Mouse (Mus musculus): ENCODE results near the gene Mus81. TPM values are rescaled to one million over a fixed set of nuclear protein-coding genes. Genes with fewer than 3 reads are reported as not detected.
A peak's percentile ranks its signal among the peaks of the same experiment; 100 is the strongest.

Gene Mus81
- total RNA-seq, 2 experiments from 2014 or later, result 2.5 to 6.5 TPM

DNA sequence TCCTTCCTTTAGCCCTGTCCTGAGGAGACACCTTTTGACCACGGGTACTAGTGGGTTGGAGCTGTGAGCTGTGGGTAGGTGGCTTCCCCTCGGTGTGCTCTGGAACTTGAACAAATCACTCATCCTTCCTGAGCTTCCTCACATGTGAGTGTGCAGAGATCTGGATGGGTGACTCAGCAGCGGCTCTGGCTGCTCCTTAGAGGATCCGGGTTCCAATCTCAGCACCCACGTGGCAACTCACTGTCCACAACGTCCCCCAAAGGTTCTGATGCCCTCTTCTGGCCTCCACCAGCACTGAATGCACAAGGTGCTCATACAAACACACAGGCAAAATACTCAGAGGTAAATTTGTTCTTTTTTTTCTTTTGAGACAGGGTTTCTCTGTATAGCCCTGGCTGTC, 36.4 kb downstream of the Mus81 start:
- ATAC-seq (replicated peaks; ENCODE audit: low FRiP score, poor library complexity, severe bottlenecking), result no peak

DNA sequence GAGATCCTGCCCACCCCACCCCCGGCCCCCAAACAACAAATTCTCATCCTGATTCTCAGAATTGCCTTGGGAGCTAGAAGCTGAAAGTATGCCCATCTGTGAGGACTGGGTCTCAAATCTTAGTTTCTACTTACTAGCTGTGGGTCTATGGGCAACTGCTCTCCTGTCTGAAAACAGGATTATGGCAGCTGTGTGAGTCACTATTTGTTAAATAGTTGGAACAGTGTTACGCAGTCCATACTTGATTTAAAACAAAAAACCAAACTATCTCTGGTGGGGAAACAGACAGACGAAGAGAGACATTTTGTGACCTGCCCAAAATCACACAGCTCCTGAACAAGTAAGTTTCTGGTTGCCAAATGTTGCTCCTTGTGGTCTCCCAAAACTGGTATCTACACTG, 38.5 kb downstream of the Mus81 start:
- ATAC-seq (replicated peaks; ENCODE audit: low FRiP score, poor library complexity, severe bottlenecking), result no peak

DNA sequence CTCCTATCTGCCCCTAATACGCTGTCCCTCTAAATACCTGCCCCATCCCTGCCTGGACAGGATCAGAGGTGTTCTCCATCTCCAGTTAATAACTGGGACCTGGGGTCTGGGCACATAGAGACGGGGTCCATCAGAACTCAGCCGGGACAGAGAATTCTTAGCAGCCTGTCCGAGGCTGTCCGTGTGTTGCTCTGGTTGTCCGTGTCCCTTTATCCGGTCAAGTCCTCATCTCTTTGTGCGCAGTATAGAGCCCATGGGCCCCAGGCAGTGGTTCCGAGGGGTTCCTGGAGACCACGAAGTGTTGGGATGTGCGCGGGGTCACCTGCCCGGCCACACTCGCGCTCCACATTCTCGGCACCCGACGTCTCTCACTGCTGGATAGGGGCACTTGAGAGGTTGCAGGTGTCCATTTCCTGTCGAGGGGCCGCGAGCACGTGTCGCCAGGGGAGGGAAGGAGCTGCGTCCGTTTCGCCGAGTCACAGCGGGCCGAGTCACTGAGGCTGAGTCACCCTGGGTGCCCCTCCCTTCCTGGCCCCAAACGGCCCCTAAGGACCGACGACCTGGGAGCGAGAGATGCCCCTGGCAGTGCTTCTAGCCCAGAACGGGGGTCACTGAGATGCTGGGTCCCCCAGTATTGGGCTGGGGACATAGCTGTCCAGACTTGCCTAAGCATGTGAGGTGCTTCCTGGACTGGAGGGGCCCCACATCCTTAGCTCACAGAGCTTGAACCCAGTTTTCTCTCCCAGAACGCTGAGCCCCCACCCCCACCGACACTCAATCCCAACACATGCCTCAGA, 39.6 kb downstream of the Mus81 start:
- ATAC-seq (replicated peaks; ENCODE audit: low FRiP score, poor library complexity, severe bottlenecking), result peak; percentile 56; the same call in 1 of the 2 replicates

DNA sequence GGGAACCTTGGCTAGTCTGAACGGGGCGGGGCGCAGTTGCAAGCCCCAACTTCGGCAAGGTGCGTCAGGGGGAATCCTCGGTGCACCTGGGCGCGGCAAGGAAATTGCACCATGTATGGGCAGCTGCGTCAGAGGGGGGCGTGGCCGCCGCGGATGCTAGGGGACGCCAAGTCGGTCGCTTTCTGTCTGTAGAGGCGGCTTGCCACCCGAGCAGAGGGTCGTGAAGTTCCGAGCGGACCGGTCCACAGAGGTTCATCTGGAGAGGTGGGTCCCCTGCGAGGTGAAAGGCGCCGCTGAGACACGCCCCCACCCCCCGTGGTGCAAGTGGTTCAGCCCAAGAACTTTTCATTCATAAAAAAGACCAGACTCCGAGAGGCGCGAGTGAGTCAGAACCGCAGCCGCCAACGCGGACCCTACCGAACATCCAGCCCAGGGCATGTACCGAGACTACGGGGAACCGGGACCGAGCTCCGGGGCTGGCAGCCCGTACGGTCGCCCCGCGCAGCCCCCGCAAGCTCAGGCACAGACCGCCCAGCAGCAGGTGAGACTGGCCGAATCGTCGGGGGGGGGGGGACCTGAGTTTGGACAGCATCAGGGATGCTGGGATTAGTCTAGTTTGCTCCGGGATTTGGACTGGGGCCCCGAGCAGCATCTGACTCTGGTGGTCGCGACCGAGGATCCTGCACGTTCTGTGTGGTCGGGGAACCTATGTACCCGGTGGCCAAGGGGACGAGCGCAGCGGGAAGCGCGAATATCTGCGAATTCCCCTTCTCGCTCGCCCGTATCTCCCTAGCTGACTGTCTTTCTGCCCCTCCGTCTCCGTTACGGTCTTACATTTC, 40.5 kb downstream of the Mus81 start, which contains the start of gene Fosl1:
TSS of gene Fosl1 (plus strand) at position 33 of the 839 bp plus-strand sequence.
- ATAC-seq (replicated peaks; ENCODE audit: low FRiP score, poor library complexity, severe bottlenecking), result peak; percentile 56; the same call in 1 of the 2 replicates

DNA sequence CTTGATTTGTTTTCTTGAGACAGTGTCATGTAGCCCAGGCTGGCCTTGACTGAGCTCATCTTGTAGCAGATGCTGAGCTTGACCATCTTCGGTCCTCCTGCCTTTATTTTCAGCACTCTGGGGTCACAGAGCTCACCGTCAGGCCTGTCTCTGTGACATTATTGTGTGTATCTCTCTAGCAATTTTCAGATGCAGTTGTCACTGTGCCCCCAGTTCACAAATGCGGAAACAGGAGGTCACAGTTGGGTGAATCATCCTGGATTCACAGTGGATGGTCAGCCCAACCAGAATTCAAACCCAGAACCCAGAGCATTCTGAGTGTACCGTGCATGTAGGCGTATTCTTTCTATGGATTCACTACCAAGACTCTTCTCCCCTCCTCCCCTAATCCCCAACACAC, 42.5 kb downstream of the Mus81 start:
- no peak for ATAC-seq (replicated peaks; ENCODE audit: low FRiP score, poor library complexity, severe bottlenecking)

DNA sequence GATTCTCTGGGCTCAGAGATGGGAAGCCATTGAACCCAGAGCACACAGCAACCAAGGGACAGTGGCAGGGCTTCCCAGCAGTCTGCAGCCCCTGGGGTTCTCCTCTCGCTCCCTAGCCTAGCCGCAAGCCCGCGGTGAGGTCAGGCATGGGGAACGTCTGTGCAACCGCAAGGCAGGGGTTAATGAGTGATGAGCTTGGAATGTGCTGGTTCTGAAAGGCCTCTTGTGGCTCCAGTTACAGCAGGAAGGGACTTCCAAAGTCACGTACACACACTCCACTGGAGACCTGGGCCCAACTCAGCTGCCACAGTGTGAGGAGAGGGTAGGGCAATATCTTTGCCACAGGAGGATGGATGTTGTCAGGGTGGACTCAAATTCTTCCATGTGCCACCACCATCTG, 43.2 kb downstream of the Mus81 start:
- no peak for ATAC-seq (replicated peaks; ENCODE audit: low FRiP score, poor library complexity, severe bottlenecking)

DNA sequence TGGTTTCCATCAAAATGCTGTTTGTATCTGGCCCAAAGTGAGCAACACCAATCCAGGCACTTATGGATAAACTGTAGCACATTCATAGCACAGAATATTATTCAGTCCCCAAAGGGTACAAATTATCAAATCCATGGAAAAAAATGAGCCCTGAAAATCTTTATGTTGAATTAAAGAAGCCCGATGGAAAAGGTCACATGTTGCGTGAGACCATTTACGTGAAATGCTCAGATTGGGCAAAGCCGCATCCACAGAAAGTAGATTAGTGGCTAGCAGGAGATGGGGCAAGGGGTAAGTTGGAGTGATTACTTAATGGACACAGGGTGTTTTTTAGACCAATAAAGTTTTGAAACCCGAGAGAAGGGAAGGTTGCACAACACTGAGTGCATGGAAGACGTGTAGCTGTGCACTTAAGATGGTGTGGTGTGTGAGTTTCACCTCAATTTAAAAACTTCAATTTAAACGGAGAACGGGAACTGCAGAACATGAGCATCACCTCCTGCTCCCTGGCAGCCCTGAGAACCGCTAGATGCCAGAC, 43.8 kb downstream of the Mus81 start:
- ATAC-seq (replicated peaks; ENCODE audit: low FRiP score, poor library complexity, severe bottlenecking), result no peak

DNA sequence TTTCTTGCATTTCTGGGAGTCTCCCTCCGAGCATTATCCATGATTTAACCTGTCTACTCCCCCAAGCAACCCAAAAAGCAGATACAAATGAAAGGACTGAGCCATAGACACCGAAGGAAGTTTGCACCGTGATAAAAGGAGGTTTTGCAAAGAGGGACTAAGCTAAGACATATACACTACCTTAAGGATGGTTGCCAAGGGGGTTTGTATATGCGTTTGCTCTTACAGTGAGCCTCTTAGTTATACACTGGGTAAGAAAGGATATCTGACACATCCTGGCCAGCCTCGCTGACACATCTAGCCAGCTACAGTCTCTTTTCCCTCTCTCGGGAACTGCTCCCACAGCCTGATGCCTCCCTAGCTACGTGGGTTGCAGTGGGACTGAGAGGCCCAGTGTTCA, 54.3 kb downstream of the Mus81 start:
- ATAC-seq (replicated peaks; ENCODE audit: low FRiP score, poor library complexity, severe bottlenecking), result no peak

DNA sequence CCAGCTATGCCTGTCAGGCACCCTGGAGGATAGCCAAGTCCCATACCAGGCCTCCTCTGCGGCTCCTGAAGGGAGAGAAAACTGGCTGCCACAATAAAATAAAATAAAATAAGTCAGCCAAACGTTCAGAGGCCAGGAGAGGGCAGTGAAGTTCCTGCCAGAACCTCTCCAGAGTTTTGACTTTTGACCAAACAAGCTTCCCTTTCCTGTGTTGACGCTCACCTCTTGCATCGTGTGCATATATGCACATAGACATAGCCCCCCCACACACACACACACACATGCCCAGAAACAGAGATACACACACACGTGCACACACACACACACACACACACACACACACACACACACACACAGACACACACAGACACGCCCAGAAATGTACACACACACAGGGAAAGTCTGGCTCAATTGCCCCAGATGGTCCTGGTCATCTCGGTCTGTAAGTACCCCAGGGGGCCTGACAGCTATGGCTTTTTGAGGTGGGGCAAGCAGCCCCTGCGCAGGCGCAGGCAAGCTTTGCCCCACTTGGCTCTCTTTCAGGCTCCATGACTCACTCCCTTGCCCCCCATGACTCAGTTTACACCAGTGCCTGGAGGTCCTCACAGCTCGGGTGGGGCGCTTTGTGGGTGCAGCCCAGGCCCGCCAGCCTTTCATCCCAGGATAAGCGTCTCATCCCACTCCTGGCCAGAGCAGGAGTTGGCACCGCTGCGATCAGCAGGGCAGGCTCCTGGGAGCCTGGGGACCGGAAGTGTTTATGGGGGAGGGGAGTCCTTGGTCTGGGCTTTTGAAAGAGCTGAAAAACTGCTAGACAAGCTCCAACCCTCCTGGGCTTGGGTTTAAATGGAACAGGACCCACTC, 55.0 kb downstream of the Mus81 start:
- ATAC-seq (replicated peaks; ENCODE audit: low FRiP score, poor library complexity, severe bottlenecking), result no peak

Other genes starting within 250 kb of the Mus81 start
- 13.4 and 29.2 TPM in 2 replicates for gene Pacs1, start 215.3 kb downstream of the Mus81 start, total RNA-seq (2015; ENCODE audit: low replicate concordance)
- 6.8 and 15.5 TPM in 2 replicates for gene Pacs1, start 215.3 kb downstream of the Mus81 start, total RNA-seq (2017; ENCODE audit: low replicate concordance)
- 82.5 and 114 TPM in 2 replicates for gene Sf3b2, start 192.9 kb downstream of the Mus81 start, total RNA-seq (2015; ENCODE audit: low replicate concordance)
- gene Sf3b2, start 192.9 kb downstream of the Mus81 start, total RNA-seq (2017; ENCODE audit: low replicate concordance), result 107 and 146 TPM in 2 replicates
- not detected in 2 replicates for gene Gal3st3, start 190.1 kb downstream of the Mus81 start, total RNA-seq (2015; ENCODE audit: low replicate concordance)
- gene Gal3st3, start 190.1 kb downstream of the Mus81 start, total RNA-seq (2017; ENCODE audit: low replicate concordance), result not detected in 2 replicates
- not detected in 2 replicates for gene Catsper1, start 152.7 kb downstream of the Mus81 start, total RNA-seq (2015; ENCODE audit: low replicate concordance)
- gene Catsper1, start 152.7 kb downstream of the Mus81 start, total RNA-seq (2017; ENCODE audit: low replicate concordance), result not detected in 2 replicates
- 0.42 TPM in 1 of 2 replicates, not detected in the other for gene Cst6, start 138.8 kb downstream of the Mus81 start, total RNA-seq (2015; ENCODE audit: low replicate concordance)
- gene Cst6, start 138.8 kb downstream of the Mus81 start, total RNA-seq (2017; ENCODE audit: low replicate concordance), result not detected in 2 replicates
- gene Eif1ad, start 121.7 kb downstream of the Mus81 start, total RNA-seq (2015; ENCODE audit: low replicate concordance), result 26.0 and 27.0 TPM in 2 replicates
- gene Eif1ad, start 121.7 kb downstream of the Mus81 start, total RNA-seq (2017; ENCODE audit: low replicate concordance), result 33.9 and 45.0 TPM in 2 replicates
- 150 and 163 TPM in 2 replicates for gene Banf1, start 121.2 kb downstream of the Mus81 start, total RNA-seq (2015; ENCODE audit: low replicate concordance)
- 29.1 and 34.9 TPM in 2 replicates for gene Banf1, start 121.2 kb downstream of the Mus81 start, total RNA-seq (2017; ENCODE audit: low replicate concordance)
- 73.4 and 90.8 TPM in 2 replicates for gene Sart1, start 99.7 kb downstream of the Mus81 start, total RNA-seq (2015; ENCODE audit: low replicate concordance)
- 62.2 and 94.3 TPM in 2 replicates for gene Sart1, start 99.7 kb downstream of the Mus81 start, total RNA-seq (2017; ENCODE audit: low replicate concordance)
- not detected in 2 replicates for gene Tsga10ip, start 85.9 kb downstream of the Mus81 start, total RNA-seq (2015; ENCODE audit: low replicate concordance)
- gene Tsga10ip, start 85.9 kb downstream of the Mus81 start, total RNA-seq (2017; ENCODE audit: low replicate concordance), result not detected in 2 replicates
- gene Drap1, start 63.4 kb downstream of the Mus81 start, total RNA-seq (2015; ENCODE audit: low replicate concordance), result 22.3 and 31.0 TPM in 2 replicates
- 8.3 and 25.4 TPM in 2 replicates for gene Drap1, start 63.4 kb downstream of the Mus81 start, total RNA-seq (2017; ENCODE audit: low replicate concordance)
- gene AI837181, start 63.3 kb downstream of the Mus81 start, total RNA-seq (2015; ENCODE audit: low replicate concordance), result 11.7 and 16.2 TPM in 2 replicates
- gene AI837181, start 63.3 kb downstream of the Mus81 start, total RNA-seq (2017; ENCODE audit: low replicate concordance), result 1.9 and 13.7 TPM in 2 replicates
- not detected in 2 replicates for gene Fosl1, start 40.9 kb downstream of the Mus81 start, total RNA-seq (2015; ENCODE audit: low replicate concordance)
- gene Fosl1, start 40.9 kb downstream of the Mus81 start, total RNA-seq (2017; ENCODE audit: low replicate concordance), result not detected in 2 replicates
- not detected in 2 replicates for gene Ccdc85b, start 30.5 kb downstream of the Mus81 start, total RNA-seq (2015; ENCODE audit: low replicate concordance)
- gene Ccdc85b, start 30.5 kb downstream of the Mus81 start, total RNA-seq (2017; ENCODE audit: low replicate concordance), result 1.2 TPM in 1 of 2 replicates, not detected in the other
- gene Fibp, start 27.8 kb downstream of the Mus81 start, total RNA-seq (2015; ENCODE audit: low replicate concordance), result 11.5 and 21.8 TPM in 2 replicates
- gene Fibp, start 27.8 kb downstream of the Mus81 start, total RNA-seq (2017; ENCODE audit: low replicate concordance), result 29.0 and 32.5 TPM in 2 replicates
- gene Ctsw, start 19.9 kb downstream of the Mus81 start, total RNA-seq (2015; ENCODE audit: low replicate concordance), result 6.3 TPM in 1 of 2 replicates, not detected in the other
- not detected in 2 replicates for gene Ctsw, start 19.9 kb downstream of the Mus81 start, total RNA-seq (2017; ENCODE audit: low replicate concordance)
- 5.0 TPM in 1 of 2 replicates, not detected in the other for gene Efemp2, start 14.4 kb downstream of the Mus81 start, total RNA-seq (2015; ENCODE audit: low replicate concordance)
- gene Efemp2, start 14.4 kb downstream of the Mus81 start, total RNA-seq (2017; ENCODE audit: low replicate concordance), result not detected in 2 replicates
- 720 and 762 TPM in 2 replicates for gene Cfl1, start 2.1 kb upstream of the Mus81 start, total RNA-seq (2015; ENCODE audit: low replicate concordance)
- gene Cfl1, start 2.1 kb upstream of the Mus81 start, total RNA-seq (2017; ENCODE audit: low replicate concordance), result 460 and 469 TPM in 2 replicates
- 21.4 and 25.6 TPM in 2 replicates for gene 1700020D05Rik, start 15.4 kb upstream of the Mus81 start, total RNA-seq (2015; ENCODE audit: low replicate concordance)
- gene 1700020D05Rik, start 15.4 kb upstream of the Mus81 start, total RNA-seq (2017; ENCODE audit: low replicate concordance), result 13.8 and 18.7 TPM in 2 replicates
- gene Snx32, start 22.1 kb upstream of the Mus81 start, total RNA-seq (2015; ENCODE audit: low replicate concordance), result 35.3 and 43.6 TPM in 2 replicates
- 42.5 and 42.7 TPM in 2 replicates for gene Snx32, start 22.1 kb upstream of the Mus81 start, total RNA-seq (2017; ENCODE audit: low replicate concordance)
- gene Ovol1, start 72.2 kb upstream of the Mus81 start, total RNA-seq (2015; ENCODE audit: low replicate concordance), result not detected in 2 replicates
- gene Ovol1, start 72.2 kb upstream of the Mus81 start, total RNA-seq (2017; ENCODE audit: low replicate concordance), result not detected in 2 replicates
- 3.8 and 8.3 TPM in 2 replicates for gene Ap5b1, start 79.6 kb upstream of the Mus81 start, total RNA-seq (2015; ENCODE audit: low replicate concordance)
- gene Ap5b1, start 79.6 kb upstream of the Mus81 start, total RNA-seq (2017; ENCODE audit: low replicate concordance), result 6.4 and 11.0 TPM in 2 replicates
- 87.2 and 123 TPM in 2 replicates for gene Rnaseh2c, start 113.5 kb upstream of the Mus81 start, total RNA-seq (2015; ENCODE audit: low replicate concordance)
- gene Rnaseh2c, start 113.5 kb upstream of the Mus81 start, total RNA-seq (2017; ENCODE audit: low replicate concordance), result 36.2 and 100.0 TPM in 2 replicates
- 31.0 and 42.8 TPM in 2 replicates for gene Kat5, start 121.8 kb upstream of the Mus81 start, total RNA-seq (2015; ENCODE audit: low replicate concordance)
- gene Kat5, start 121.8 kb upstream of the Mus81 start, total RNA-seq (2017; ENCODE audit: low replicate concordance), result 29.1 and 35.0 TPM in 2 replicates
- 18.4 and 26.0 TPM in 2 replicates for gene Rela, start 149.1 kb upstream of the Mus81 start, total RNA-seq (2015; ENCODE audit: low replicate concordance)
- 7.2 and 14.8 TPM in 2 replicates for gene Rela, start 149.1 kb upstream of the Mus81 start, total RNA-seq (2017; ENCODE audit: low replicate concordance)
- 97.7 and 126 TPM in 2 replicates for gene Sipa1, start 175.3 kb upstream of the Mus81 start, total RNA-seq (2015; ENCODE audit: low replicate concordance)
- gene Sipa1, start 175.3 kb upstream of the Mus81 start, total RNA-seq (2017; ENCODE audit: low replicate concordance), result 127 and 129 TPM in 2 replicates
- gene Map3k11, start 200.3 kb upstream of the Mus81 start, total RNA-seq (2015; ENCODE audit: low replicate concordance), result 12.2 and 13.7 TPM in 2 replicates
- 9.4 and 14.1 TPM in 2 replicates for gene Map3k11, start 200.3 kb upstream of the Mus81 start, total RNA-seq (2017; ENCODE audit: low replicate concordance)
- gene Pcnx3, start 200.5 kb upstream of the Mus81 start, total RNA-seq (2015; ENCODE audit: low replicate concordance), result 31.4 and 61.3 TPM in 2 replicates
- gene Pcnx3, start 200.5 kb upstream of the Mus81 start, total RNA-seq (2017; ENCODE audit: low replicate concordance), result 44.7 and 54.5 TPM in 2 replicates
- gene Kcnk7, start 216.0 kb upstream of the Mus81 start, total RNA-seq (2015; ENCODE audit: low replicate concordance), result not detected in 2 replicates
- gene Kcnk7, start 216.0 kb upstream of the Mus81 start, total RNA-seq (2017; ENCODE audit: low replicate concordance), result not detected in 2 replicates
- gene Ehbp1l1, start 237.9 kb upstream of the Mus81 start, total RNA-seq (2015; ENCODE audit: low replicate concordance), result 176 and 250 TPM in 2 replicates
- gene Ehbp1l1, start 237.9 kb upstream of the Mus81 start, total RNA-seq (2017; ENCODE audit: low replicate concordance), result 668 and 983 TPM in 2 replicates
- 67.9 and 77.8 TPM in 2 replicates for gene Fam89b, start 241.3 kb upstream of the Mus81 start, total RNA-seq (2015; ENCODE audit: low replicate concordance)
- gene Fam89b, start 241.3 kb upstream of the Mus81 start, total RNA-seq (2017; ENCODE audit: low replicate concordance), result 18.7 and 41.5 TPM in 2 replicates